Mouse (Mus musculus) monocyte, adult 5-6 weeks (primary cell): Measurements from ENCODE around the gene 3110082I17Rik. TPM values are rescaled to one million over a fixed set of nuclear protein-coding genes. Genes with fewer than 3 reads are reported as not detected.

ENCODE experiments used
- ATAC-seq: fragments of 153-309, 156-312 bp; replicated peaks from 2 replicates; pipeline ENCODE4 v1.8.0; 2017; ENCODE audit warnings: mild to moderate bottlenecking; ENCODE audit not compliant: low TSS enrichment, insufficient number of reproducible peaks, severe bottlenecking, poor library complexity, low FRiP score
- total RNA-seq: library from RNA; stranded (forward); fragments of 200-1000, 200-491, 200-594 nt; gene quantifications from 3 replicates; pipeline ENCODE4 v1.2.3, GENCODE M21; 2017

The 3110082I17Rik gene
- total RNA-seq, 1 experiment from 2014 or later: 45.2 TPM

GRCm38 (mm10) chr5:139387329-139388194 is 72.8 kb downstream of the 3110082I17Rik start:
- no peak for ATAC-seq

GRCm38 (mm10) chr5:139386047-139386446 is 74.3 kb downstream of the 3110082I17Rik start:
- no peak for ATAC-seq

GRCm38 (mm10) chr5:139384531-139384930 is 75.8 kb downstream of the 3110082I17Rik start:
- no peak for ATAC-seq

- no peak for ATAC-seq
Observed at GRCm38 (mm10) chr5:139383234-139383633, 77.1 kb downstream of the 3110082I17Rik start.

- 0 out of 2 replicates have a peak, but pooled peaks have one; percentile 5 for ATAC-seq
Observed at GRCm38 (mm10) chr5:139382760-139383159, 77.6 kb downstream of the 3110082I17Rik start.

- no peak for ATAC-seq
Observed at GRCm38 (mm10) chr5:139381586-139382513, 78.5 kb downstream of the 3110082I17Rik start.

- ATAC-seq: peak; percentile 59
Observed at GRCm38 (mm10) chr5:139380385-139381248, 79.7 kb downstream of the 3110082I17Rik start.

GRCm38 (mm10) chr5:139379771-139380384 is 80.4 kb downstream of the 3110082I17Rik start:
- ATAC-seq: no peak

- ATAC-seq: no peak
Observed at GRCm38 (mm10) chr5:139378986-139379629, 81.2 kb downstream of the 3110082I17Rik start.

GRCm38 (mm10) chr5:139378271-139378556 is 82.1 kb downstream of the 3110082I17Rik start:
- ATAC-seq: no peak

- no peak for ATAC-seq
Observed at GRCm38 (mm10) chr5:139377468-139378270, 82.7 kb downstream of the 3110082I17Rik start, which contains the start of gene Gpr146. Gene Gpr146, plus strand, starts transcription at chr5:139377697.

- ATAC-seq: no peak
Observed at GRCm38 (mm10) chr5:139374841-139375240, 85.5 kb downstream of the 3110082I17Rik start.

GRCm38 (mm10) chr5:139373889-139374444 is 86.4 kb downstream of the 3110082I17Rik start:
- ATAC-seq: no peak

GRCm38 (mm10) chr5:139373126-139373525 is 87.2 kb downstream of the 3110082I17Rik start:
- 0 out of 2 replicates have a peak, but pooled peaks have one; percentile 8 for ATAC-seq

- ATAC-seq: peak; percentile 83
Observed at GRCm38 (mm10) chr5:139371631-139372401, 88.5 kb downstream of the 3110082I17Rik start.

GRCm38 (mm10) chr5:139371118-139371517 is 89.2 kb downstream of the 3110082I17Rik start:
- ATAC-seq: no peak
